Mouse (Mus musculus): ENCODE measurements around the gene Cltb. TPM values are rescaled to one million over a fixed set of nuclear protein-coding genes. Genes with fewer than 3 reads are reported as not detected.
"Not testable (repeated sequence)": the region's sequence is repeated elsewhere in the genome, so short reads cannot be mapped to it uniquely, and the experiment has no call there.

Gene Cltb
- total and polyA plus RNA-seq, 2 experiments from 2014 or later = 32.1 to 66.0 TPM

- Histone ChIP-seq H3K27me3 (ENCODE audit: control insufficient read depth, insufficient read depth, low read length) (no peaks in the 10 kb centered on the region), H3K9ac (replicated peaks; ENCODE audit: low read depth, low read length) (no peak overlapping the region), H3K4me3 (ENCODE audit: low read depth, low read length) (no peak overlapping the region), H3K9me3 (replicated peaks; ENCODE audit: control insufficient read depth, low read length) (no peaks in the 10 kb centered on the region), H3K4me1 (ENCODE audit: control insufficient read depth, insufficient read depth) (no peaks in the 10 kb centered on the region), H3K4me2 (ENCODE audit: low read depth, low read length) (no peak overlapping the region), H3K36me3 (replicated peaks; ENCODE audit: control insufficient read depth, insufficient read depth, low read length) (no peaks in the 10 kb centered on the region), H3K27ac (ENCODE audit: low read depth) (no peak overlapping the region)
- ATAC-seq (ENCODE audit: insufficient read depth, low read depth) = no peak
- TF ChIP-seq CTCF (IDR thresholded peaks at IDR 0.05; ENCODE audit: low read depth) (no peak), EP300 (IDR thresholded peaks at IDR 0.05; ENCODE audit: low read depth) (no peak)
- WGBS = 67% methylated on average over 4 of the region's 4 CpGs
- no peak for DNase-seq (ENCODE audit: low spot score)
Observed at GRCm38 (mm10) chr13:54629128-54629527, 18.0 kb upstream of the Cltb start.

- no peaks in the 10 kb centered on the region for H3K27me3 ChIP-seq (ENCODE audit: control insufficient read depth, insufficient read depth, low read length)
- H3K4me2 ChIP-seq (ENCODE audit: low read depth, low read length) = peak overlapping the region; percentile 81
- under 1% methylated on average over 23 of the region's 27 CpGs for WGBS
- peaks cover 11% of the 10 kb centered on the region; the same call in 1 of the 2 replicates for H3K4me1 ChIP-seq (ENCODE audit: control insufficient read depth, insufficient read depth)
- TF ChIP-seq EP300 (IDR thresholded peaks at IDR 0.05; ENCODE audit: low read depth) = no peak
- no peak for TF ChIP-seq CTCF (IDR thresholded peaks at IDR 0.05; ENCODE audit: low read depth)
- peak overlapping the region; percentile 90 for H3K4me3 ChIP-seq (ENCODE audit: low read depth, low read length)
- H3K36me3 ChIP-seq (replicated peaks; ENCODE audit: control insufficient read depth, insufficient read depth, low read length) = no peaks in the 10 kb centered on the region
- H3K27ac ChIP-seq (ENCODE audit: low read depth) = peak overlapping the region; percentile 81
- no peaks in the 10 kb centered on the region for H3K9me3 ChIP-seq (replicated peaks; ENCODE audit: control insufficient read depth, low read length)
- ATAC-seq (ENCODE audit: insufficient read depth, low read depth) (peak; percentile 45; the same call in 1 of the 2 replicates), DNase-seq (ENCODE audit: low spot score) (no peak)
- peak overlapping the region; percentile 94 for H3K9ac ChIP-seq (replicated peaks; ENCODE audit: low read depth, low read length)
Observed at GRCm38 (mm10) chr13:54621960-54622521, 10.9 kb upstream of the Cltb start.

- Histone ChIP-seq H3K9me3 (replicated peaks; ENCODE audit: control insufficient read depth, low read length) (no peaks in the 10 kb centered on the region), H3K27me3 (ENCODE audit: control insufficient read depth, insufficient read depth, low read length) (no peaks in the 10 kb centered on the region), H3K4me2 (ENCODE audit: low read depth, low read length) (peak within 1 kb of the TSS; percentile 81), H3K27ac (ENCODE audit: low read depth) (peak within 1 kb of the TSS; percentile 81), H3K36me3 (replicated peaks; ENCODE audit: control insufficient read depth, insufficient read depth, low read length) (no peaks in the 10 kb centered on the region), H3K9ac (replicated peaks; ENCODE audit: low read depth, low read length) (peak within 1 kb of the TSS; percentile 94), H3K4me3 (ENCODE audit: low read depth, low read length) (peak within 1 kb of the TSS; percentile 90), H3K4me1 (ENCODE audit: control insufficient read depth, insufficient read depth) (peaks cover 11% of the 10 kb centered on the region; the same call in 1 of the 2 replicates)
- DNase-seq (ENCODE audit: low spot score) (peak; percentile 92), ATAC-seq (ENCODE audit: insufficient read depth, low read depth) (peak; percentile 99)
- peak; percentile 98 for TF ChIP-seq CTCF (IDR thresholded peaks at IDR 0.05; ENCODE audit: low read depth)
- no peak for TF ChIP-seq EP300 (IDR thresholded peaks at IDR 0.05; ENCODE audit: low read depth)
- WGBS = 8% methylated on average over 44 of the region's 44 CpGs
Observed at GRCm38 (mm10) chr13:54621155-54621932, 10.2 kb upstream of the Cltb start, which contains the start of gene Faf2. Gene Faf2, plus strand, starts transcription at chr13:54621784.

GRCm38 (mm10) chr13:54616998-54617397 lies 5.9 kb upstream of the Cltb start:
- no peak for DNase-seq (ENCODE audit: low spot score)
- no peak for ATAC-seq (ENCODE audit: insufficient read depth, low read depth)
- H3K4me3 ChIP-seq (ENCODE audit: low read depth, low read length) = no peak overlapping the region
- TF ChIP-seq EP300 (IDR thresholded peaks at IDR 0.05; ENCODE audit: low read depth) = no peak
- TF ChIP-seq CTCF (IDR thresholded peaks at IDR 0.05; ENCODE audit: low read depth) = peak; percentile 27; the same call in 1 of the 2 replicates
- H3K36me3 ChIP-seq (replicated peaks; ENCODE audit: control insufficient read depth, insufficient read depth, low read length) = no peaks in the 10 kb centered on the region
- no peaks in the 10 kb centered on the region for H3K9me3 ChIP-seq (replicated peaks; ENCODE audit: control insufficient read depth, low read length)
- H3K9ac ChIP-seq (replicated peaks; ENCODE audit: low read depth, low read length) = no peak overlapping the region
- no peaks in the 10 kb centered on the region for H3K4me1 ChIP-seq (ENCODE audit: control insufficient read depth, insufficient read depth)
- no peaks in the 10 kb centered on the region for H3K27me3 ChIP-seq (ENCODE audit: control insufficient read depth, insufficient read depth, low read length)
- 56% methylated on average over 6 of the region's 6 CpGs for WGBS
- no peak overlapping the region for H3K4me2 ChIP-seq (ENCODE audit: low read depth, low read length)
- H3K27ac ChIP-seq (ENCODE audit: low read depth) = no peak overlapping the region

- 77% methylated on average over 8 of the region's 8 CpGs for WGBS
- H3K27ac ChIP-seq (ENCODE audit: low read depth) = no peak overlapping the region
- no peak for TF ChIP-seq EP300 (IDR thresholded peaks at IDR 0.05; ENCODE audit: low read depth)
- TF ChIP-seq CTCF (IDR thresholded peaks at IDR 0.05; ENCODE audit: low read depth) = no peak
- no peaks in the 10 kb centered on the region for H3K9me3 ChIP-seq (replicated peaks; ENCODE audit: control insufficient read depth, low read length)
- DNase-seq (ENCODE audit: low spot score) = no peak
- H3K27me3 ChIP-seq (ENCODE audit: control insufficient read depth, insufficient read depth, low read length) = no peaks in the 10 kb centered on the region
- H3K36me3 ChIP-seq (replicated peaks; ENCODE audit: control insufficient read depth, insufficient read depth, low read length) = no peaks in the 10 kb centered on the region
- H3K4me1 ChIP-seq (ENCODE audit: control insufficient read depth, insufficient read depth) = no peaks in the 10 kb centered on the region
- H3K9ac ChIP-seq (replicated peaks; ENCODE audit: low read depth, low read length) = no peak overlapping the region
- no peak for ATAC-seq (ENCODE audit: insufficient read depth, low read depth)
- H3K4me2 ChIP-seq (ENCODE audit: low read depth, low read length) = no peak overlapping the region
- no peak overlapping the region for H3K4me3 ChIP-seq (ENCODE audit: low read depth, low read length)
Observed at GRCm38 (mm10) chr13:54616307-54616706, 5.2 kb upstream of the Cltb start.

GRCm38 (mm10) chr13:54613141-54613540 lies 2.0 kb upstream of the Cltb start:
- H3K4me2 ChIP-seq (ENCODE audit: low read depth, low read length); ATAC-seq (ENCODE audit: insufficient read depth, low read depth); H3K27me3 ChIP-seq (ENCODE audit: control insufficient read depth, insufficient read depth, low read length); H3K27ac ChIP-seq (ENCODE audit: low read depth); H3K36me3 ChIP-seq (replicated peaks; ENCODE audit: control insufficient read depth, insufficient read depth, low read length); H3K4me3 ChIP-seq (ENCODE audit: low read depth, low read length); H3K9me3 ChIP-seq (replicated peaks; ENCODE audit: control insufficient read depth, low read length); H3K9ac ChIP-seq (replicated peaks; ENCODE audit: low read depth, low read length); DNase-seq (ENCODE audit: low spot score); H3K4me1 ChIP-seq (ENCODE audit: control insufficient read depth, insufficient read depth): not testable (repeated sequence)
- 85% methylated on average over 8 of the region's 8 CpGs for WGBS

Measured in heart, postnatal 0 days (tissue).